Mouse (Mus musculus): ENCODE measurements around the gene Golph3. TPM values are rescaled to one million over a fixed set of nuclear protein-coding genes. Genes with fewer than 3 reads are reported as not detected.
"Not testable (repeated sequence)": the region's sequence is repeated elsewhere in the genome, so short reads cannot be mapped to it uniquely, and the experiment has no call there.

Golph3 gene
- polyA plus RNA-seq, 1 experiment = 91.2 TPM

GRCm38 (mm10) chr15:12362701-12363040 lies 41.4 kb downstream of the Golph3 start:
- H3K27ac ChIP-seq (ENCODE audit: insufficient read depth, low read length) = no peak overlapping the region
- H3K27me3 ChIP-seq (ENCODE audit: control insufficient read depth, insufficient read depth, low read length) = no peaks in the 10 kb centered on the region
- no peak for DNase-seq
- no peak for TF ChIP-seq POLR2A (IDR thresholded peaks at IDR 0.05; ENCODE audit: borderline replicate concordance, insufficient read depth, low read length)
- no peak overlapping the region for H3K4me3 ChIP-seq (replicated peaks; ENCODE audit: insufficient read depth, low read depth, low read length)
- H3K4me1 ChIP-seq (ENCODE audit: control insufficient read depth, insufficient read depth, low read length) = peaks cover 9% of the 10 kb centered on the region
- 69% methylated on average over 6 of the region's 6 CpGs for WGBS

- H3K27ac ChIP-seq (ENCODE audit: insufficient read depth, low read length) = no peak overlapping the region
- no peaks in the 10 kb centered on the region for H3K27me3 ChIP-seq (ENCODE audit: control insufficient read depth, insufficient read depth, low read length)
- WGBS = 88% methylated on average over 4 of the region's 4 CpGs
- peaks cover 9% of the 10 kb centered on the region for H3K4me1 ChIP-seq (ENCODE audit: control insufficient read depth, insufficient read depth, low read length)
- DNase-seq = no peak
- TF ChIP-seq CTCF (IDR thresholded peaks at IDR 0.05; ENCODE audit: borderline replicate concordance, insufficient read depth, low read depth, low read length) (no peak), POLR2A (IDR thresholded peaks at IDR 0.05; ENCODE audit: borderline replicate concordance, insufficient read depth, low read length) (no peak)
- no peak overlapping the region for H3K4me3 ChIP-seq (replicated peaks; ENCODE audit: insufficient read depth, low read depth, low read length)
These were observed 42.8 kb downstream of the Golph3 start for GRCm38 (mm10) chr15:12364096-12364495.

GRCm38 (mm10) chr15:12365416-12366071 lies 44.3 kb downstream of the Golph3 start:
- H3K27ac ChIP-seq (ENCODE audit: insufficient read depth, low read length) = no peak overlapping the region
- no peak for DNase-seq
- no peaks in the 10 kb centered on the region for H3K27me3 ChIP-seq (ENCODE audit: control insufficient read depth, insufficient read depth, low read length)
- H3K4me1 ChIP-seq (ENCODE audit: control insufficient read depth, insufficient read depth, low read length) = peaks cover 9% of the 10 kb centered on the region
- H3K4me3 ChIP-seq (replicated peaks; ENCODE audit: insufficient read depth, low read depth, low read length) = no peak overlapping the region
- TF ChIP-seq CTCF (IDR thresholded peaks at IDR 0.05; ENCODE audit: borderline replicate concordance, insufficient read depth, low read depth, low read length) = no peak
- no peak for TF ChIP-seq POLR2A (IDR thresholded peaks at IDR 0.05; ENCODE audit: borderline replicate concordance, insufficient read depth, low read length)
- 35% methylated on average over 15 of the region's 15 CpGs for WGBS

- no peak for TF ChIP-seq CTCF (IDR thresholded peaks at IDR 0.05; ENCODE audit: borderline replicate concordance, insufficient read depth, low read depth, low read length)
- no peak for TF ChIP-seq POLR2A (IDR thresholded peaks at IDR 0.05; ENCODE audit: borderline replicate concordance, insufficient read depth, low read length)
These were observed 44.8 kb downstream of the Golph3 start for GRCm38 (mm10) chr15:12366072-12366469.

GRCm38 (mm10) chr15:12366580-12367305 lies 45.5 kb downstream of the Golph3 start:
- not testable (repeated sequence) for H3K4me1 ChIP-seq (ENCODE audit: control insufficient read depth, insufficient read depth, low read length); DNase-seq; H3K27me3 ChIP-seq (ENCODE audit: control insufficient read depth, insufficient read depth, low read length); H3K4me3 ChIP-seq (replicated peaks; ENCODE audit: insufficient read depth, low read depth, low read length); H3K27ac ChIP-seq (ENCODE audit: insufficient read depth, low read length)
- 79% methylated on average over 11 of the region's 11 CpGs for WGBS

More at GRCm38 (mm10) chr15:12366072-12366469, 44.8 kb downstream of the Golph3 start:
- no peak overlapping the region for H3K27ac ChIP-seq (ENCODE audit: insufficient read depth, low read length)
- H3K4me1 ChIP-seq (ENCODE audit: control insufficient read depth, insufficient read depth, low read length) = peaks cover 9% of the 10 kb centered on the region
- H3K4me3 ChIP-seq (replicated peaks; ENCODE audit: insufficient read depth, low read depth, low read length) = no peak overlapping the region
- WGBS = 5% methylated on average over 3 of the region's 3 CpGs
- peak; percentile 52 to 69 for DNase-seq
- H3K27me3 ChIP-seq (ENCODE audit: control insufficient read depth, insufficient read depth, low read length) = no peaks in the 10 kb centered on the region

- WGBS = 61% methylated on average over 13 of the region's 13 CpGs
- no peak for TF ChIP-seq POLR2A (IDR thresholded peaks at IDR 0.05; ENCODE audit: borderline replicate concordance, insufficient read depth, low read length)
- no peak for TF ChIP-seq CTCF (IDR thresholded peaks at IDR 0.05; ENCODE audit: borderline replicate concordance, insufficient read depth, low read depth, low read length)
- Histone ChIP-seq H3K27me3 (ENCODE audit: control insufficient read depth, insufficient read depth, low read length) (no peaks in the 10 kb centered on the region), H3K4me1 (ENCODE audit: control insufficient read depth, insufficient read depth, low read length) (peaks cover 9% of the 10 kb centered on the region), H3K27ac (ENCODE audit: insufficient read depth, low read length) (no peak overlapping the region), H3K4me3 (replicated peaks; ENCODE audit: insufficient read depth, low read depth, low read length) (no peak overlapping the region)
- DNase-seq = no peak
These were observed 46.2 kb downstream of the Golph3 start for GRCm38 (mm10) chr15:12367306-12368080.

GRCm38 (mm10) chr15:12368357-12368756 lies 47.1 kb downstream of the Golph3 start:
- H3K27ac ChIP-seq (ENCODE audit: insufficient read depth, low read length) = no peak overlapping the region
- 59% methylated on average over 11 of the region's 11 CpGs for WGBS
- TF ChIP-seq CTCF (IDR thresholded peaks at IDR 0.05; ENCODE audit: borderline replicate concordance, insufficient read depth, low read depth, low read length) (no peak), POLR2A (IDR thresholded peaks at IDR 0.05; ENCODE audit: borderline replicate concordance, insufficient read depth, low read length) (no peak)

GRCm38 (mm10) chr15:12368850-12369249 lies 47.6 kb downstream of the Golph3 start:
- Histone ChIP-seq H3K4me1 (ENCODE audit: control insufficient read depth, insufficient read depth, low read length) (peaks cover 16% of the 10 kb centered on the region), H3K27me3 (ENCODE audit: control insufficient read depth, insufficient read depth, low read length) (no peaks in the 10 kb centered on the region), H3K27ac (ENCODE audit: insufficient read depth, low read length) (no peak overlapping the region), H3K4me3 (replicated peaks; ENCODE audit: insufficient read depth, low read depth, low read length) (no peak overlapping the region)
- no peak for TF ChIP-seq CTCF (IDR thresholded peaks at IDR 0.05; ENCODE audit: borderline replicate concordance, insufficient read depth, low read depth, low read length)
- no peak for TF ChIP-seq POLR2A (IDR thresholded peaks at IDR 0.05; ENCODE audit: borderline replicate concordance, insufficient read depth, low read length)
- 91% methylated on average over 4 of the region's 4 CpGs for WGBS
- no peak for DNase-seq

More at GRCm38 (mm10) chr15:12368357-12368756, 47.1 kb downstream of the Golph3 start:
- no peak for DNase-seq
- Histone ChIP-seq H3K4me1 (ENCODE audit: control insufficient read depth, insufficient read depth, low read length) (peaks cover 12% of the 10 kb centered on the region), H3K27me3 (ENCODE audit: control insufficient read depth, insufficient read depth, low read length) (no peaks in the 10 kb centered on the region), H3K4me3 (replicated peaks; ENCODE audit: insufficient read depth, low read depth, low read length) (no peak overlapping the region)
